Mouse (Mus musculus) c-Kit-negative CD71-positive TER-119-positive erythroid progenitor cells, embryonic 14.5 days (primary cell): ENCODE results near the gene 4930444G20Rik.
"Not testable (repeated sequence)": the region's sequence is repeated elsewhere in the genome, so short reads cannot be mapped to it uniquely, and the experiment has no call there.

Source experiments
- DNase-seq: peaks from one replicate; pipeline ENCODE4 v3.0.0-alpha.2; 2013; ENCODE audit warnings: low read depth, low spot score

4930444G20Rik gene

DNA sequence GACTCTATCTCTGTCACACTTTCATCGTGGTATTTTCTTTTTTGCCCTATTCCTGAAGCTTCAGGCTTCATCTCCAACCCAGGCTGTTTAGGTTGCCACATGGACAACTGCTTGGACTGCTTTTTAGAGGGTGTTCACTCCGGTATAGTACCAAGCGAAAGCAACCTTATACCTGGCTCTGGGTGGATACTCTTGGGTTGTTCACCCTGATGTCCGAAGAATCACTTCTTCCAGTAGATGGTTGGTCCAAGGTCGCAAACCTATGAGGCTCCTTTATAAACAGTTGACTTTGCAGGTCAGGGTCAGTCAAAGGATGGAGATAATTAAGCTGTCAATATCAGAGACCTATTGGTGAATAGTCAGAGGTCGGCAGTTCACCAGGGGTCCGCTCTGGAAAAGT, at the start of gene 4930444G20Rik:
Gene 4930444G20Rik, minus strand, starts transcription at position 101 of the 400 bp plus-strand sequence.
- not testable (repeated sequence) for DNase-seq

- no peak for DNase-seq
These were observed 6.7 kb upstream of the 4930444G20Rik start for GRCm38 (mm10) chr10:22074531-22074930.

- no peak for DNase-seq
These were observed 4.9 kb upstream of the 4930444G20Rik start for GRCm38 (mm10) chr10:22072739-22073138.

DNA sequence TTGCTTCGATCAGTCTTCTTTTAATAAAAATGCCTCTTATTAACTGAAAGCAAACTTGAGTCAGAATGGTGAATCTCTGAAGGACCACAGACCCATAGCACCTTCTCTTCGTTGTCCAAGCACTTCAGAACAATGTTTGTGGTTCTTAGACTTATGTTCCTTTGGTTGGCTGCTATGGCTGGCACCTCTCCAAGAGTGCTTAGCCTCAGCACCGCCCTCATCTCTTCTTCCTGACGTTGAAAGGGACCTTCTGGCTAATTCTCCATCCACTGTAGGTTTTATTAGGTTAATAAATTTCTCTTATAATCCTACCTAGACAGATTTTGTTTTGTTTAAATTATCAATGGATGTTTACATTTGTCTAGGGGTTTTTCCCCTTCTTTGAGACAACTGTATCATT, 2.7 kb upstream of the 4930444G20Rik start:
- DNase-seq, result no peak

DNA sequence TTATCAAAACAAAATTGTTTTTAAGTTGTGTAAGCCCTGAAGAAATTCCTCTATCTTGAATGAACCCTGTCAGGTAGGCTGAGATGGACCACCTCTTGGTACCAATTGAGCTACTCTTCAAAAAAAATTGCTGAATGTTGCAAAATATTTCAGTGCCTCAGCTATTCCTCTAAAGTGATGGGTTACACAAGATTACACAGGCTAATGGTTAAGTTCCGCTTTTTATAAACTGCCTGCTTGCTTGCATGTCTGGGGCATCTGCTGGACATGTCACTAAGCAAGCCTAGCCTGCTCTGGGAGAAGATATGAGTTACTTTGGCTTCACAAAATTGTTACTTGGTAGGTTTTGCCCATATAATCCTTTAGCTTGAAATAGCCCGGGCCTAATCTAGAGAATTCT, 2.3 kb upstream of the 4930444G20Rik start:
- DNase-seq, result no peak

- no peak for DNase-seq
These were observed 8.5 kb downstream of the 4930444G20Rik start for GRCm38 (mm10) chr10:22059415-22059814.

GRCm38 (mm10) chr10:22059026-22059325, 8.9 kb downstream of the 4930444G20Rik start:
- DNase-seq, result no peak

- DNase-seq, result peak; percentile 5
These were observed 9.5 kb downstream of the 4930444G20Rik start for GRCm38 (mm10) chr10:22058218-22059025.

DNA sequence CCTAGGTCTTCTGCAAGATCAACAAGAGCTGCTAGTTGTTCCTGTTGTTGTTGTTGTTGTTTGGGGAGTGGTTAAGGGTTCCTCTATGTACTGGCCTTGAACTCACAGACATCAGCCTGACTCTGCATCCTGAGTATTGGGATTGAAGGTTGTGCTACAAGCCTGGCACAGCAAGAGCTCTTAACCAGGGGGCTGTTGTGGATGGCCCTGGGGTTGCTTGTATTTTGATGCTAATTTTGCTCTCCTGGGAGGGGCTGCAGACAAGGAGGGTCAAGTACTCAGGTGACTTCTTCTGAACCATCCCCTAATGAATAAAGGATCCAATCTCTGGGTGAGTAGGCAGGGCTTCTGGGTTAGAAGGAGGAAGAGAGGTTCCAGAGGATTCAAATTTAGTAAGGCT, 12.6 kb downstream of the 4930444G20Rik start:
- no peak for DNase-seq

DNA sequence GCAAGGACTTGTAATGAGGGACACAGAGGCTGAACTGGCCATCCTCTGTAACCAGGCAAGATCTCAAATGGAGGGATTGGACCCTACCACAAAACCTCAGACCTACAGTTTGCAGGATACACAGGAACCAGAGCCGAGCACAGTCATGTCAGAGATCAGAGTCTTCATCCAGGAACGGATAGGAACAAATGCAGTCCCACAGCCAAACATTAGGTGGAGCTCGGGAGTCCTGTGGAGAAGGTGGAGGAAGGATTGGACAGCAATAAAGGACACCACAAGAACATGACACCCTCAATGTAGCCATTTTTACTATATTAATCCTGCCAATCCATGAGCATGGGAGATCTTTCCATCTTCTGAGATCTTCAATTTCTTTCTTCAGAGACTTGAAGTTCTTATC, 31.6 kb downstream of the 4930444G20Rik start:
- DNase-seq, result not testable (repeated sequence)

DNA sequence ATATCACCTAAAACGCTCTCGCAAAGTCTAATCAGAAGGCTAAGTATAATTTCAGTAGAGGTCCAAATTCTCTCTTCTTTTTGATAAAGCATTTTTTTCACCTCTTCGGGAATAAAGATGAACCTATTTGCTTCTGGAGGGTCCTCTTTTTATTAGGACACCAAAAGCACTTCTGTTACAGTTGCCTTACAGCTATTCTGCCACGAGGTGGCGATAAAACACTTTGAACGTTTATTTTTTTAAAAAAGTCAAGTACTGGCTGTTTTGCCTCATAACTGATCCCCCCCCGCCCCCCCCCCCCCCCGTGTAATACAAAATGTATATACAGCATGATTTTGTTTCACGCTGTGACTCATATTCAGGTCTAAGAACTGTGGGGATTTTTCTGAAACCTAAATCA, 33.6 kb downstream of the 4930444G20Rik start:
- no peak for DNase-seq

DNA sequence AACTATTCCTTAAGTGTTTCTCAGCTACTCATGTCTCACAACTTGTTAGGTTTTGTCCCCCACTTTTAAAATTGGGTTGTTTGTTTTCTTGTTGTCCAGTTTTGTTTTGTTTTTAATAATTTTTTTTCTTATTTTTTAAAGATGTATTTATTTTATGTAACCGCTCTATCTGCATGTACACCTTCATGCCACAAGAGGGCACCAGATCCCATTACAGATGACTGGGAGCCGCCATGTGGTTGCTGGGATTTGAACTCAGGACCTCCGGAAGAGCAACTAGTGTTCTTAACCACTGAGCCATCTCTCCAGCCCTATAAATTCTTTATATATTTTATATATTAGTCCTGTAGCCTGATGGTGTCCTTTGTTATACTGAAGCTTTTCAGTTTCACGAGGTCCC, 49.3 kb downstream of the 4930444G20Rik start:
- DNase-seq, result no peak

DNA sequence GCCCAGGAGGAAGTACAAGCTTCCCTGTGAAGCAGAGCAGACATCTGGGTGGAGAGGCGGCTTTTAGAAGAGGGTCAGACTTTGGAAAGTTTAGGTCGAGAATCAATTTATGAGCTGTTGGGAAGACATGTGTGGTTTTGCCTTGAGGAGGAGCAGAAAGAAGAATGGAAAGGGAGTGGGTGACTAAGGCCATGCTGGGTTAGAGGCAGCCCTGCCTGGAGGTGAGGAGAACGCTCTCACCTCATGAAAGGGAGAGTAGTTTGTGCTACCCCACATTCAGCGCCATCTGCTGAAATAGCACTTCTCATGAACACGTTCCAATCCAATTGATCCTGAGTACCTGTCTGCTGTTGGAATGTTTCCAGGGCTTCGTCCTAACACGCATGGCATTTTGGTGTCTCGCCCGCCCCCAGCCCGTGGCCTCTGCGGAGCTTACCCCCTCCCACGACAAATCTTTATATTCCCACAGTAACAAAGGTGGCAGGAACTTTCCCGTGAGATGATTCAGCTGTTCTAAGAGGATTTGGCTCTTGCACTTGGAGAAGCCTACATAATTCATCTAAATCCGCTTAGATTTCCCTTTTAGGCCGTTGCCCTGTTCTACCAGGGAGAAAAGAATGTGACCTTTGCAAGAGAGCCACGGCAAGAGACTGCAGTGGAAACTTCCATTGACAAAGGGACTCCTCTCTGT, 50.3 kb downstream of the 4930444G20Rik start:
- no peak for DNase-seq
